In genomic region chr10:69210659-69211058, GRCm38 (mm10) we compare ENCODE assay signal across 4 mouse cellular contexts.
"Had no signal": no experiment of that assay in that cellular context is flagged by ENCODE, and none has a peak within 500 bp of the region (broad histone marks: within the 10 kb centered on the region; RNA-seq: fewer than 3 reads in every experiment).

No protein-coding gene starts in this region.

- DNase-seq: kidney, adult 8-10 months; lung, postnatal 14 days; thymus, adult 18-20 months; thymus, postnatal 14 days had no signal
